Mouse (Mus musculus) neural tube, embryonic 11.5 days (tissue): ENCODE results near the gene Slc22a2. TPM values are rescaled to one million over a fixed set of nuclear protein-coding genes. Genes with fewer than 3 reads are reported as not detected.

ENCODE experiments used
- ATAC-seq: fragments of 200-750 bp; cut with Nextera tagmentation; 2 replicates; pipeline ENCODE4 v1.8.0; 2017; ENCODE audit warnings: moderate number of reproducible peaks, mild to moderate bottlenecking, moderate TSS enrichment, moderate library complexity; ENCODE audit not compliant: insufficient read depth, low FRiP score, low TSS enrichment
- DNase-seq: peaks from one replicate; pipeline ENCODE4 v3.0.0-alpha.2; 2015; ENCODE audit warnings: low spot score
- H3K27ac ChIP-seq: fragments of 300-500 bp; sonication (generic); 2 replicates; pipeline ENCODE4 v1.5.1; 2014; ENCODE audit warnings: low read depth, mild to moderate bottlenecking, low read length
- H3K27me3 ChIP-seq: fragments of 300-500 bp; sonication (generic); 2 replicates; pipeline ENCODE4 v1.6.1; 2014; ENCODE audit warnings: mild to moderate bottlenecking, low read length, mixed read lengths; ENCODE audit not compliant: control insufficient read depth, insufficient read depth
- H3K36me3 ChIP-seq: fragments of 300-500 bp; sonication (generic); 2 replicates; pipeline ENCODE4 v1.6.1; 2014; ENCODE audit warnings: mild to moderate bottlenecking, low read length, moderate library complexity, mixed read lengths; ENCODE audit not compliant: control insufficient read depth, insufficient read depth
- H3K4me1 ChIP-seq: fragments of 300-500 bp; sonication (generic); 2 replicates; pipeline ENCODE4 v1.6.1; 2014; ENCODE audit warnings: low read length, mixed read lengths; ENCODE audit not compliant: control insufficient read depth, insufficient read depth
- H3K4me2 ChIP-seq: fragments of 300-500 bp; sonication (generic); 2 replicates; pipeline ENCODE4 v1.6.1; 2014; ENCODE audit warnings: low read depth, mild to moderate bottlenecking, moderate library complexity
- H3K4me3 ChIP-seq: fragments of 300-500 bp; sonication (generic); 2 replicates; pipeline ENCODE4 v1.5.1; 2014; ENCODE audit warnings: low read depth, low read length
- H3K9ac ChIP-seq: fragments of 300-500 bp; sonication (generic); 2 replicates; pipeline ENCODE4 v1.6.1; 2014; ENCODE audit warnings: mild to moderate bottlenecking, low read length
- H3K9me3 ChIP-seq: fragments of 300-500 bp; sonication (generic); 2 replicates; pipeline ENCODE4 v1.6.1; 2016; ENCODE audit warnings: low read length; ENCODE audit not compliant: control insufficient read depth
- WGBS: fragments of 180-500 bp; shearing (Covaris S2); extraction: QIAGEN DNeasy Blood & Tissue Kit; methylation state at CpG from one replicate; pipeline ENCODE4 v1.1.7; 2014; 5-methylcytosine and 5-hydroxymethylcytosine counted together
- polyA plus RNA-seq: library from polyadenylated mRNA; unstranded; fragments of >200 nt; fragmentation: Nextera tagmentation; extraction: Ambion mirVana; gene quantifications from 2 replicates; pipeline ENCODE4 v1.2.1, GENCODE M21; 2014

The Slc22a2 gene
- polyA plus RNA-seq, 1 experiment from 2014 or later = not detected

DNA sequence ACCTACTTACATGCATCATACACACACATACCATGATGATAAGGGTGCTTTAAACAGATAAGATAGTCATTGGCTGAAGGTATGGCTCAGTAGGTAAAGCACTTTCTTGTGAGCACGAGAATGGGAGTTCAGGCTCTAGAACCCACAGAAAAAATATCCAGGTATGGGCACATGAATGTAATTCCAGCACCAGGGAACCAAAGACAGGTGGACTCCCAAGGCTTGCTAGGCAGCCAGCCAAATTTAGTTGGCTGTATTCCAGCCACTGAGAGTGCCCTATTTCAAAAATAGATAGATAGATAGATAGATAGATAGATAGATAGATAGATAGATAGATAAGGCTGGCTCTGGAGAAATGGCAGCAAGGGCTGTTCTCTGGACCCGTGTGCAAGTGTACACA is 1.4 kb downstream of the Slc22a2 start:
- DNase-seq (no peak), ATAC-seq (no peak)
- no peaks in the 10 kb centered on the region for H3K36me3 ChIP-seq
- no peaks in the 10 kb centered on the region for H3K27me3 ChIP-seq
- H3K9ac ChIP-seq = no peak overlapping the region
- no peak overlapping the region for H3K4me3 ChIP-seq
- 94% methylated on average over 2 of the region's 2 CpGs for WGBS
- H3K27ac ChIP-seq = no peak overlapping the region
- H3K4me2 ChIP-seq = no peak overlapping the region
- H3K4me1 ChIP-seq = no peaks in the 10 kb centered on the region
- H3K9me3 ChIP-seq = no peaks in the 10 kb centered on the region

DNA sequence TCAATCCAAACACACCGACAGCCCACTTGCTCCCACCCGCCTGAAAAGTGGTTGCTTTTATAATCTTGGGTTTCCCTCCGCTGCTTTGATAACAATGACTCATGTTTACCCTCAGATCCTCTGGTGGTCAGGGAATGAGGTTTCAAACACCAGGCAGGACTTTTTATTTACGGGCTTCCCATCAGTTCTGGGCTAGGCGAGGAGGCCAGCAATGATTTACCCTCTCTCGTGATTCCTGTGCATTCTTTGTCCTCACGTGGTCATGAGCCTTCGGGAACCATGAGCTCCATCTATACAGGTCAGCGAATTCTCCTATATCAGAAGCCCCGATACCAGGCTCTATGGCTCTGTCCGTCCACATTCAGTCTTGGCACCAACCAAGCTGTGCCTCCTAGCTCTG is 3.0 kb downstream of the Slc22a2 start:
- H3K4me3 ChIP-seq = no peak overlapping the region
- H3K4me2 ChIP-seq = no peak overlapping the region
- H3K4me1 ChIP-seq = no peaks in the 10 kb centered on the region
- ATAC-seq (no peak), DNase-seq (no peak)
- H3K36me3 ChIP-seq = no peaks in the 10 kb centered on the region
- WGBS = 75% methylated on average over 11 of the region's 11 CpGs
- no peak overlapping the region for H3K27ac ChIP-seq
- no peak overlapping the region for H3K9ac ChIP-seq
- no peaks in the 10 kb centered on the region for H3K9me3 ChIP-seq
- H3K27me3 ChIP-seq = no peaks in the 10 kb centered on the region

DNA sequence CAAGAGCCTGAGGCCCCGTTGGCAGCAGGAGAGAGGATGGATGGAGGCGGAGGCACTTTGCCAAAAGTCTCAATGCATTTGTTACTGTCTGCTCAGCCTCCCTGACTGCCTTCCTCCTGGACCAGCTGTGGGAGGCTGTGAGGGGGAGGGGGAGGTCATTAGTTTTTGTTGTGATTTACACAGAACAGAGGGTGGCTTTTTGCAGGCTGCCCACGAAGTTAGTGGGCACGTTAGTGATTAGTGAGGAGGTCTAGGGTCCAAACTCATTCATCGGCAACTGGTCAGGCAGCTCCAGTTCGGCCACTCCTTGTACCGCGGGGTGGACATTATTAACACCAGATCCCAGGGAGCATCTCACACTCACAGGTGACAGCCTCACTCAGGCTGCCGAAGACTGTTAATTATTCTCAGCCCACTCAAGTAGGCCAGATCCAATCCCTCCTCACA is 4.9 kb downstream of the Slc22a2 start:
- WGBS = 68% methylated on average over 9 of the region's 9 CpGs
- ATAC-seq = no peak

DNA sequence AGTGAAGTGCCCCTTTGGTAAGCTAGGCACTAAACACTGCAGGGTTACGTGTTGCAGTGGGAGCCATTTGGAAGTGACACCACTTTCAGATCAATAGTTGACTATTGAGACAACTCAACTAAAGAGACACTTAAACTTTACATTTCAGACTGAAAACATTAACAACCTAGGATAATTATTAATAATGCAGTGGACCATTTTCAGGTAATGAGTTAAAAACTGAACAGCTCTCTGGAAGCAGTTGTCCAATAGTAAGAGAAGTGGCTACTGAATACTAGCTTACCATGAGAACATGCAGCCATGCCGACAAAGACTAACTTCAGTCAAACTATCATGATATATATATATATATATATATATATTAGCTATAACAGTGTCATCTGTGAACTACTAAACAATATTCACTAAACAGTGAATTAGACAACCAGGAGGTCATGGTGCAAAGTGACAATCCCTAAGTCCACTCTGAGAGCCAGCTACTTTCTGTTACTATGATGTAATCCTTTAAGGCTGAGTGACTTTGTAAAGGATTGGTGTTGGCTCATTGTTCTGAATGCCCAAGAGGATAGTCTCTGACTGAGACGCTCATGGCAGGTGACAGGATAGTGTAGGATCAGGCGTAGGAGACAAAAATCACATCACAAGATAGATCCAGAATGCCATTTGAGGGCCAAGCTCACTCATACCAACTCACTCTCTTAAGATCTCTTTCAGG is 7.1 kb downstream of the Slc22a2 start:
- Histone ChIP-seq H3K27ac (no peak overlapping the region), H3K9me3 (no peaks in the 10 kb centered on the region), H3K4me2 (no peak overlapping the region), H3K9ac (no peak overlapping the region), H3K36me3 (no peaks in the 10 kb centered on the region), H3K27me3 (no peaks in the 10 kb centered on the region), H3K4me1 (no peaks in the 10 kb centered on the region), H3K4me3 (no peak overlapping the region)
- no peak for ATAC-seq
- 87% methylated on average over 4 of the region's 4 CpGs for WGBS
- DNase-seq = no peak

More for the DNA sequence above, 4.9 kb downstream of the Slc22a2 start:
- H3K4me2 ChIP-seq = no peak overlapping the region
- H3K27ac ChIP-seq = no peak overlapping the region
- H3K4me3 ChIP-seq = no peak overlapping the region
- H3K27me3 ChIP-seq = no peaks in the 10 kb centered on the region
- DNase-seq = no peak
- no peaks in the 10 kb centered on the region for H3K4me1 ChIP-seq
- no peaks in the 10 kb centered on the region for H3K36me3 ChIP-seq
- H3K9ac ChIP-seq = no peak overlapping the region
- no peaks in the 10 kb centered on the region for H3K9me3 ChIP-seq

DNA sequence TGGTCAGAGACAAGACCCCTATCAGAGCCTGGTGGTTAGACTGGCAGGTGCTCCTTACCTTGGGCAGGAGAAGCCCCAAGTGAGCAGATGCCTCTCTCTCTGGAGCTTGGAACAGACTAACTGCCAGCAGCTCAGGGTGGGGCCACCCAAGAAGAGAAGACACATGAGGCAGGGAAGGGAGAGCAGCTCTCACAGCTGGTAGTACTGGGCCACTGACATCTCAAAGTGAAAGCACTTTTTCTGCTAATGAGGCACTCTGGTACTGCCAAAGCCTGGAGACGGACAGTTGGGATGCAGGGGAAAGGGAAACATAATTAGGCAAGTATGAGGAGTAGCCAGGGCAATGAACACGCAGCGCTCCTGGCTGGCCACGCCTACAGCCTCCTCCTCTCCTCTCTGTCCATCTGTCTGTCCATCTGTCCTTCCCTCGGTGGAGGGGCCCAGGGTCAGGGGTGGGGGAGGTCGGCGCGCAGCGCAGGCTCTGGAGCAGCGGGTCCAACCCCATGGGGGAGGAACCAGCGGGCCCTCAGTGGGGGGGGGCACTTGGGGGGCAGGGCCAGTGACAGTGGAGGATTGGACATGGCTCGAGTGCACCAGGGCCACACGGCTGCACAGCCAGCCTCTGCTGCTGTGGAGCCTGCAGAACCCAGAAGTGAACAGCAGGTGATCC is 12.0 kb downstream of the Slc22a2 start:
- no peaks in the 10 kb centered on the region for H3K4me1 ChIP-seq

DNA sequence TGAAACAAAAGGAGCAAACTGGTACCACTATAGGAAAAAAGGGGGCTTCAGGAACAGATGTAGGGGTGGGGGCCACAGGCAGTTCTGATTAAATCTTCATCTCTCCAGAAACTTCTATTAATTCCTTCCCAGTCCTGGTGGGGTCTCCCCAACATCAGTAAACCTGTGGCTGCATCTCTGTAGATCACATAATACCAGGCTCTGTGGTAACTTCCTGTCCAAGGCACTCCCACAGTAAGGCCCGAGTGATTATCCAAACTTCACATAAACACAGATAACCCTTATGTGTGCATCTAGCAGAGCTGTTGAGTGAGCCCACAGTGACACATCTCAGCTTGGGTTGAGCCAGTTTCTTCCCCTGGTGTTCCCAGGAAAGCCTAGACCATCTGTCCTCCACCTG is 22.7 kb downstream of the Slc22a2 start:
- Histone ChIP-seq H3K9ac (no peak overlapping the region), H3K27me3 (no peaks in the 10 kb centered on the region), H3K4me3 (no peak overlapping the region), H3K9me3 (no peaks in the 10 kb centered on the region), H3K36me3 (no peaks in the 10 kb centered on the region), H3K4me1 (no peaks in the 10 kb centered on the region), H3K27ac (no peak overlapping the region), H3K4me2 (no peak overlapping the region)
- DNase-seq (no peak), ATAC-seq (no peak)
- 45% methylated on average over 1 of the region's 1 CpGs for WGBS

More for the DNA sequence above, 12.0 kb downstream of the Slc22a2 start:
- ATAC-seq (no peak), DNase-seq (no peak)
- H3K27ac ChIP-seq = no peak overlapping the region
- no peaks in the 10 kb centered on the region for H3K9me3 ChIP-seq
- 74% methylated on average over 11 of the region's 13 CpGs for WGBS
- H3K27me3 ChIP-seq = no peaks in the 10 kb centered on the region
- no peak overlapping the region for H3K4me3 ChIP-seq
- H3K4me2 ChIP-seq = no peak overlapping the region
- no peaks in the 10 kb centered on the region for H3K36me3 ChIP-seq
- H3K9ac ChIP-seq = no peak overlapping the region

DNA sequence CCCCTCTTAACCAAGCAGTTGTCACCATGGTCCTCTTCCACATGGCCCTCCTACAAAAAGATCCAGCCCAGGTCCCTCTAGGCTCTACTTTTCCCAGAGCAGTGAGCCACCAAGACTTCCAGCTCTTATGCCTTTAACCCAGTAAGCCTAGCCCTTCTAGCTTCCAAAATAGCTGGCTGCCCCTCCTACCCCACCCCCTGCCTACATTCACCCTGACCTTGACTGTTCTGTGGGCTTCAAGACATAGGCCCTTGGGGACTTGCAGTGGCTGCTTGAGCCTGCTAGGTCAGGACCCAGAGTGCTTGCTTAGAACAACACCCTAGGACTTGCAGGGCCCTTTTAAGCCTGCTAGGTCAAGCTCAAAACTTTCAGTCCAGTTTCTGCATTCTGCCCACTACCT is 23.3 kb downstream of the Slc22a2 start:
- H3K9me3 ChIP-seq = no peaks in the 10 kb centered on the region
- no peak overlapping the region for H3K9ac ChIP-seq
- no peaks in the 10 kb centered on the region for H3K4me1 ChIP-seq
- no peak for DNase-seq
- H3K36me3 ChIP-seq = no peaks in the 10 kb centered on the region
- H3K4me3 ChIP-seq = no peak overlapping the region
- no peak overlapping the region for H3K4me2 ChIP-seq
- ATAC-seq = no peak
- H3K27ac ChIP-seq = no peak overlapping the region
- no peaks in the 10 kb centered on the region for H3K27me3 ChIP-seq

DNA sequence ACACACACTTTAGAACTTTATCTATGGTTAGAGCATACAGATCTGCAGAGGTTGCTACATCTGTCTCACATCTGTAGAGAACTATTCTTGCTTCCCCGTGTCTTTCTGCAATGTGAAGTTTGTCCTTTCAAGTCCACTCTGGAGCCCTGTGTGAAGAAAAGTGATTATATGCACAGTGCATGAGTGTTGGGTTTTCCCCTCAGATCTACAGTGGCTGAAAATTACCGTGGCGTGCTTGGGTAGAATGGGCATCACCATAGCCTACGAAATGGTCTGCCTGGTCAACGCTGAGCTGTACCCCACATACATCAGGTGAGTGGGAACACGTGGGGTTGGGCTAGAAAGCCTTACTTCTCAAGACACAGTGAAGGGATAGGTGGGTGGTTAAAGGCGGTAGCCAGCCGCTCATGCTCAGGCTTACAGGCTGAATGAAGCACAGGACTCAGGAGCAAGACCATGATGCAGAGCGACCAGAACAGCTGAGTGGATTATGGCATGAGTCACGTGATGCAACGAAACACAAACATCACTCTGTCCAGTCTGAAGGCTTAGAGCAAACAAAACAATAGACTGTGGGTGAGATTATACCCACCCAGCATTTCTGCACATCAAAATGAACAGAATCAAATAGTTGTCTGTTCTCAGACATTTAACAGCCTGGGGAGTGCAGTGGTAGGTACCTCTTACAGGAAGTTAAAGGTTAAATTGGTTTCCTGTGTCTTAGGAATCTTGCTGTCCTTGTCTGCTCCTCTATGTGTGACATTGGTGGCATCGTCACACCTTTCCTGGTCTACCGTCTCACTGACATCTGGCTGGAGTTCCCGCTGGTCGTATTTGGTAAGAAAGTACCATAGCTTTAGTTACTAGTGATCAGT is 30.8 kb downstream of the Slc22a2 start:
- H3K4me1 ChIP-seq = no peaks in the 10 kb centered on the region
- no peaks in the 10 kb centered on the region for H3K27me3 ChIP-seq
- ATAC-seq = no peak
- H3K4me3 ChIP-seq = no peak overlapping the region
- 90% methylated on average over 15 of the region's 15 CpGs for WGBS
- no peaks in the 10 kb centered on the region for H3K36me3 ChIP-seq
- H3K9ac ChIP-seq = no peak overlapping the region
- H3K27ac ChIP-seq = no peak overlapping the region
- no peaks in the 10 kb centered on the region for H3K9me3 ChIP-seq
- DNase-seq = no peak
- H3K4me2 ChIP-seq = no peak overlapping the region
